Mouse (Mus musculus): Measurements from ENCODE around the gene Ldb3.

DNA sequence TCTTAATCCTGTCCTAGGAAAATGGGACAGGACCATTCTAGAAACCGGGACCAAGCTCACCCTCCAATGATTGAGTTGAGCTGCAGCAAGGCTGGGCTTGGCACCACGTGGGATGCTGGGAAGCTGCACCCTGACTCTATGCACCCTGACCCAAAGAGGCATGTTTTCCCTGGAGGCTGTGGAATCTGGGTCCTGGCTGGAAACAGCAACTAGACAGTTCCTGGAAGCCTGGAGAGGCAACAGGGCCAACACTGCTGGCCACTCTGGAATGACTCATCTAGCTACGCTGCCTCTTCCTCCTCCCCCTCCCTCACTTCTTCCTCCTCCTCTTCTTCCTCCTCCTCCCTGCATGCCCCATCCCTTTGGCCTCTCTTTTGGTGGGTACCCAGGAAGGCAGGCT, 34.4 kb downstream of the Ldb3 start:
- TF ChIP-seq POLR2A (IDR thresholded peaks at IDR 0.05; ENCODE audit: low read depth, low read length) = no peak
- no peak for TF ChIP-seq CTCF (IDR thresholded peaks at IDR 0.05; ENCODE audit: borderline replicate concordance, insufficient read depth, low read length)

Data from embryonic fibroblast, embryonic 13.5 days (primary cell).